Mouse (Mus musculus): ENCODE results near the gene Jph2.

Gene Jph2

DNA sequence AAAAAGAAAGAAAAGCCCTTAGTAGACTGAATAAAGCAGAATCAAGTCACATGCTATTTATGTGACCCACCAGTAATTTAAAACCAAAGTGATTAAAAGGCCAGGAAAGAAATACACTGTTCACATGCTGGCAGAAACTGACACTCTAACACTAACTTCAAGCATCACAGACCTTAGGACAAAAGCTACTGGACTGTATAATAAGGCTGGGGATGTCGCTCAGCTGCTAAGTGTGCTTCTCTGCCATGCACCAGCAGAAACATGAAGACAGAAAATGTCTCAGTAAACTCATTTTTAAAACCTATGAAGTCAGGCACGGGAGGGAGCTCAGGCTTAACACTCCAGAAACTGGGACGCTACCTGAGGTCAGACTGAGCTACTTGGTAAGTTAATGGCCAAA is 12.4 kb upstream of the Jph2 start:
- DNase-seq: no peak

- no peak for DNase-seq
These were observed 6.4 kb upstream of the Jph2 start for GRCm38 (mm10) chr2:163404037-163404815.

GRCm38 (mm10) chr2:163401221-163401620 is 3.4 kb upstream of the Jph2 start:
- DNase-seq: peak; percentile 8 to 69

- DNase-seq: no peak
These were observed 1.4 kb upstream of the Jph2 start for GRCm38 (mm10) chr2:163399222-163399621.

DNA sequence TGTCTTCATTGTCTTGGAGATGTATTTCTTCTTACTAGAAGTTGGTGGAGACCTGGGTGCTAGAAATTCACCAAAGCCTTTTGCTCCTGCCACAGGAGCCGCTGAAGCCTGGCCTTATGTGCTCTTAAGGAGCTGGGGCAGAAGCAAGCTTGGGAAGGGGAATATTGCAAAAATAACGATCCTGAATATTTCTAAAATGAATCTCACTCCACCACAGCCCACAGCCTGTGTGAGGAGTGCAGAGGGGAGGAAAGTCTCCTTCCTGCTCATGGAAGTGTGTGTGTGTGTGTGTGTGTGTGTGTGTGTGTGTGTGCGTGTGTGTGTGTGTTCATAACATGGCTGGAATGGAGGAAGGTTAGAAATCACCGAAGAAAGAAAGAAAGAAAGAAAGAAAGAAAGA is 977 bp upstream of the Jph2 start:
- no peak for DNase-seq

DNA sequence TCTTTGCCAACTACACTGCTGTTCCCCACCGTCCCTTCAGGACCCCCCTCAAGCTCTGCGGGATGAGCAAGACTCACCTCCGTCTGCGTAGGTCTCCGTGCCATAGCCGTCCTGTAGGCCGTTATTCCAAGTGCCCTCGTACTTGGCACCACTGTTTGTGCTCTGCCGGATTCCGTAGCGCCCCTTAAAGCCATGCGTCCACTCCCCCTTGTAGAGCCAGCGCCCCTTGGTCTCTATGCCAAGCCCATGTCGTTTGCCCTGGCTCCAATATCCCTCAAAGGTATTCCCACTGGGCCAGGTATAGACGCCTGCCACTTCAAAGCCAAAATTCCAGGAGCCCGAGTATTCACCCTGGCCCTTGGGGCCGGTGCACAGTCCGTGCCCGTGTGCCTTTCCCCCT is 722 bp downstream of the Jph2 start:
- no peak for DNase-seq

GRCm38 (mm10) chr2:163394977-163395376 is 2.8 kb downstream of the Jph2 start:
- DNase-seq: no peak

GRCm38 (mm10) chr2:163393976-163394375 is 3.8 kb downstream of the Jph2 start:
- no peak for DNase-seq

- DNase-seq: no peak
These were observed 4.6 kb downstream of the Jph2 start for GRCm38 (mm10) chr2:163393241-163393640.

DNA sequence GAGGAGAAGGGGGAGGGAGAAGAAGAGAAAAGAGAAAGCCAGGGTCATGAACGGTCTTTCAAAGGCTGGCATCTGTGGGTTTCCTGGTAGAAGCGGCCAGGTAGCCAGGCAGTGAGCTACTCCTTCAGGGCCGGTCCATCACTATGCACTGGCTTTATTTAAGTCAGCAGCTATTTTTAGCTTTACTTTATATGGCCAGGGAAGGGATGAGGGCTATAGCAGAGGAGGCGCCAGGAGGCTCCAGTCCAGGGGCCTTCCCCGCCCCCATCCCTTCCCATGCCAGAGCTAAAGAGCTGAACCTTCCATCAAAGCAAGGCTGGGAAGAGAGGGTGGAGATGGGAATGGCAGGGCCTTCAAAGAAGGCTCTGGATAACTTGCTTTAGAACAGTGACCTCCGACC is 5.4 kb downstream of the Jph2 start:
- no peak for DNase-seq

GRCm38 (mm10) chr2:163386423-163387190 is 11.2 kb downstream of the Jph2 start:
- no peak for DNase-seq

DNA sequence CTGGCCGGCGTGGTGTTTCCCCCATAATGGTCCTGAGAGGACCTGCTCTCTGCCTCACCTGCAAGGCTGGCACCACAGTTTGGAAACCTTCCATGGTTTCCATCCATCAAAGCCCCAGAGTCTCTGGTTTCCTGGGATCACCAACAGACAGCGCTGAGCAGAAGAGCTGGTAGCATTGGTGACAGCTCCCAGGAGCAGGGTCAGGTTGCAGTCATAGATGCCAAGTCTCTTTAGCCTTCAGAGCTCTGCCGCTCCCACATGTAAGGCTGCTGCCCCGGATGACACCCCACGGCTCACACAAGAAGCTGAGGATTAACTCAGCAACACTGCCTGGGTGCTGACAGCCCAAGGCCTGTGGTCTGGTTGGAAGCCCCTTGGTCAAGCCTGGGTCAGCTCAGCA is 12.7 kb downstream of the Jph2 start:
- DNase-seq: no peak

GRCm38 (mm10) chr2:163381246-163381645 is 16.5 kb downstream of the Jph2 start:
- DNase-seq: no peak

DNA sequence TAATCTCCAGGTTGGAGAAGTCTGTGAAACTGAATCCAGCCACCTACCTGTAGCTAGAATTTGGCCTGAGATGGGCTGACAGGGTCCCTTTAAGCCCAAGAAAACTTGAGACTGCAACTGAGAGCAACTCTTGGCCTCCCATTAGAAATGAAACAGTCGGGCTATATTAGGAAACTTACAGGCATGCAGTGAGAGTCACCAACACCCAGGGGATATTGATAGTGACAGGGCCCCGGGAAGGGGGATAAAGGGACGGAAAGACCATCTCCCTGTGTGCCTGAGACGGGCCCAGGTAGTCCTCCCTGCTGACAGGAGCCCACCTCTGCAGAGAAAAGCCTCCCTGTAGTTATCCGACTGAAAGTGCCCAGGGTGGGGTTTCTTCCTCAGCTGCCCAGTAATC is 18.4 kb downstream of the Jph2 start:
- no peak for DNase-seq

DNA sequence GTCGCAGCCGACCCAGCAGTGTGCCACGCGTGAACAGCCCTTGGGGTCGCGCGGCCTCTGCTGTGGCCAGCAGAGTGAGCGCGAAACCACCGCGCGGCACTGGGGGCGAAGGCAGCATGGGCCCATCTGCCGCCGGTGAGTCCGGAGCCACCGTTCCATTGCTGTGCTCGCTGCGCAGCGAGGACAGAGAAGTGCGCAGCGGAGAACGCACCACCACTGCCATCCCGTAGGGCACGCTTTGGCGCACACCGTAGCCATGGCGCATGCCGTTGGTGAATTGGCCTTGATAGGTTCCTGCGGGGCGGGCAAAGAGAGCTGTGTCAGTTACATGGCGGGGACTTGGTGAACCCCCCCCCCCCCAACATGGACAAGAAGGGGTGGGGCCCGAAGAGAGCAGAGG is 21.7 kb downstream of the Jph2 start:
- DNase-seq: no peak

DNA sequence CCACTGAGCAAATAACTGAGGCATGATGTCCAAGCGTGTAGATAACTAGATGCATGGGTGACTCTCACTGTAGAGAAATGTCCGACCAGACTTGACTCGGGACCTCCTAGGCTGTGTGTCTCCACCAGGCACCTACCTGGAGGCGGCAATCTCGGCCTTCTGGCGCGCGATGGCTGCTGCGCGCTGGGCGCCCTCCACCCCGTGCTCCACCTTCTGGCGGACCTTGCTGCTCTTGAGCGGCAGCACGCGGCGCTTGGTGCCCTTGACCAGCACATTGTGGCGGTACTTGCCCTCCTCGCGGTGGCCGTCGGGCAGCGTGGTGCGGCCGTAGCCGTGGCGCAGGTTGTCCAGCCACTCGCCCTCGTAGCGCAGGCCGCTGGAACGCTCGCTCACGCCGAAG is 22.3 kb downstream of the Jph2 start:
- DNase-seq: no peak

GRCm38 (mm10) chr2:163372627-163373026 is 25.2 kb downstream of the Jph2 start:
- DNase-seq: no peak

- no peak for DNase-seq
These were observed 27.6 kb downstream of the Jph2 start for GRCm38 (mm10) chr2:163370175-163370574.

GRCm38 (mm10) chr2:163364785-163365541 is 32.8 kb downstream of the Jph2 start:
- DNase-seq: no peak

DNA sequence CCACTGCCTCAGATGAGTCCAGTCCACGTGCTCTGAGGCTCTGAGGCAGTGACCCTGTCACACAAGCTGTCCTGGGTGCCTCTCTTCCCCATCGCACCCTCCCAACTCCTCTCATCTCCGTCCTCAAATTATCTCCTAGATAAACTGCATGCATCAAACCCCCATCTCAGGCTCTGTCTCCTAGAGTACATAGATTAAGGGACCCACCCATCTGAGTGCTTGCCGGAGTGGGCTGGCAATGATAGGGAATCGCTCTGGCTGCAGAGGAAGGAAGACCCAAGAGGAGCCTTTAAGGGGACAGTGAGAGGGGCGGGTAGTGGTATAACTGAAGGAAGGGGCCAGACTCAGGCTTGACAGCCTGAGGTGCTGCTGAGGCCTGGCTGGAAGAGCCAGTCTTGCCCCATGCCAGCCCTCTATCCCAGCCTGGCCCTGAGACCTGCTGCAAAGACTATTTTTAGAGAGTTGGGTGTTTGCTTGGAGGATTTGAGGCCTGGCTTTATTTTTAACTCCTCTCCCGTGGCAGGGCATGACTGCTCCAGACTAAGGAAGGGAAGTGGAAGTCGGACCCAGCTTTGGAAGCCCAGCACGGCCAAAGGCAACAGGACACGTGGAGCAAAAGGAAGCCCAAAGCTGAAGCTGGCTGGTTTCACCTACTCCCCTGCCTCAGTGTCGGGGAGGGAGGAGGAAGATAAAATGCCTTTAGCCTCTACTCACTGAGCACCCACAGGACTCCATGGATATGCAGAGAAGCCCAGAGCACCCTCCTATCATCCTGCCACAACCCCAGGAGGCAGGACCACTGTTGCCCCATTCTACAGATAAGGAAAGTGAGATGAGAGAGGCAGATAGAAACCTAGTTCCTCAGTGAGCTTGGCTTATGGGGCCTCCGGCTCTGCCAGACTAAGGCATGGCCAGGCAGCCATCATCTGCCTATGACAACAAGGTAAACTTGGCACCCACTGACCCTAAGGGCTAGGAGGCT is 34.6 kb downstream of the Jph2 start:
- DNase-seq: no peak

GRCm38 (mm10) chr2:163360858-163361623 is 36.8 kb downstream of the Jph2 start:
- no peak for DNase-seq

DNA sequence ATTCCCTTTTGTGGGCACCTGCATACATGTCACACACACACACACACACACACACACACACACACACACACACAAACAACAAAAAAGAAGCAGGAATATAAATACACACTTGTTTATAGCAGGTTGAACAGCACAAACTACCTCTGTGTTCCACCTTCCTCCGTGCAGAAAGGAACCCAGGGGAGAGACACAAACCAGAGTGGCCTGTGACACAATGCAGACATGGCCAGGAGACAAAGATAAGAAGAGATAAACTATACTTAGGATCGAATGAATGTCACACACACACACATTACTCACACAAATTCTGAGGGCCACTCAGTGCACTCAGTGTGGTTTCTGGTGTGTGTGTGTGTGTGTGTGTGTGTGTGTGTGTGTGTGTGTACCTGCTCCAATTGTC is 38.5 kb downstream of the Jph2 start:
- DNase-seq: no peak
